Mouse (Mus musculus): ENCODE results near the gene Cd2. TPM values are rescaled to one million over a fixed set of nuclear protein-coding genes. Genes with fewer than 3 reads are reported as not detected.

Gene Cd2
- polyA plus RNA-seq, 1 experiment, result 3.8 TPM

DNA sequence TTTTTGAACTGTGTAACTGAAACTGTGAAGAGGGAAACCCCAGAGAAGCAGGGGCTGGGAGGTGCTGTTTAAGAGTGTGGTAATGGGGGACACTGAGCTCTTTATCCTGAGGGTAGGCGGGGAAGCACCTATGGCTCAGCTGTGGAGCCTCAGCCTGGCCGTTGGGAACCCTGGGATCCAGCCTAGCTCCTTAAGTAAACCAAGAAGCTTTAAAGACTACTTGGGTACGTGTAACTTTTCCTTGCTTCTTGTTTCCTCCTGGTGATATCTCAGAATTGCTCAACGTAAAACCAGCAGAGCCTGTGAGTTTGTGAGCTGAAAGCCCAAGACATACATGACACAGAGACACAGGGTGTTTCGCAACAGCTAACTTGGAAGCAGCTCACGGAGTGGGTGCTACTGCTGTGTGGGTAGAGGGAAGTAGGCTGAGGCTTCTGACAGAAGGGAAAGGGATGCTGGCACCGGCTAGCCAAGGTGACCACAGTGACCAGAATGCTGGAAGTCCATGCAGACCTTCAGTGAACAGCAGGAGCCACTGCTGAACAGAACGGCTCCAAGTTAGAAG, 5.9 kb upstream of the Cd2 start:
- H3K4me1 ChIP-seq (ENCODE audit: control insufficient read depth, insufficient read depth, low read length), result no peaks in the 10 kb centered on the region
- no peak for TF ChIP-seq CTCF (conservative IDR thresholded peaks at IDR 0.05; ENCODE audit: insufficient read depth, insufficient read length, low read depth, low read length)
- TF ChIP-seq POLR2A (IDR thresholded peaks at IDR 0.05; ENCODE audit: low read depth, low read length), result no peak
- H3K27me3 ChIP-seq (replicated peaks; ENCODE audit: control insufficient read depth, insufficient read depth, low read length), result no peaks in the 10 kb centered on the region
- H3K36me3 ChIP-seq (ENCODE audit: control insufficient read depth, insufficient read depth, low read length), result no peaks in the 10 kb centered on the region
- DNase-seq, result no peak
- H3K27ac ChIP-seq (ENCODE audit: insufficient read depth, low read depth, low read length), result no peak overlapping the region
- H3K4me3 ChIP-seq (ENCODE audit: insufficient read depth, low read depth, low read length), result no peak overlapping the region
- WGBS, result 85% methylated on average over 8 of the region's 8 CpGs

DNA sequence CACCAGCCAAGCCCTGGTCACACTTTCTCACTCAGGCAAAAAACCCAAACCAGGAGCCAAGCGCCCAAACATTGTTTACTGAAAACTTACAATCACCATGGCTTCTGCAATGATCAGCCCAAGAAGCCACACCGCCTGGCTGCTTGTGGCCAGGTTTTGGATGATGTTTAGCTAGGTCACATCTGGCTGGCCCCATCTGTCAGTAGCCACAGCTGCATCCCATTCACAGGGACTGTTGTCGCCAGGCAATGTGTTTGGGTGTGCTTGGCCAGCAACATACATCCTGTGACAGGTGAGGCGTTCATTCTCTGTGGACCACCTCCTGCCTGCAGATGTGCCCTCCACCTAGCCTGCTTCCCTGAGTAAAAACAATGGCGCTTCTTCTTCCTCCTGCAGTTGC, 4.9 kb upstream of the Cd2 start:
- no peak for DNase-seq

DNA sequence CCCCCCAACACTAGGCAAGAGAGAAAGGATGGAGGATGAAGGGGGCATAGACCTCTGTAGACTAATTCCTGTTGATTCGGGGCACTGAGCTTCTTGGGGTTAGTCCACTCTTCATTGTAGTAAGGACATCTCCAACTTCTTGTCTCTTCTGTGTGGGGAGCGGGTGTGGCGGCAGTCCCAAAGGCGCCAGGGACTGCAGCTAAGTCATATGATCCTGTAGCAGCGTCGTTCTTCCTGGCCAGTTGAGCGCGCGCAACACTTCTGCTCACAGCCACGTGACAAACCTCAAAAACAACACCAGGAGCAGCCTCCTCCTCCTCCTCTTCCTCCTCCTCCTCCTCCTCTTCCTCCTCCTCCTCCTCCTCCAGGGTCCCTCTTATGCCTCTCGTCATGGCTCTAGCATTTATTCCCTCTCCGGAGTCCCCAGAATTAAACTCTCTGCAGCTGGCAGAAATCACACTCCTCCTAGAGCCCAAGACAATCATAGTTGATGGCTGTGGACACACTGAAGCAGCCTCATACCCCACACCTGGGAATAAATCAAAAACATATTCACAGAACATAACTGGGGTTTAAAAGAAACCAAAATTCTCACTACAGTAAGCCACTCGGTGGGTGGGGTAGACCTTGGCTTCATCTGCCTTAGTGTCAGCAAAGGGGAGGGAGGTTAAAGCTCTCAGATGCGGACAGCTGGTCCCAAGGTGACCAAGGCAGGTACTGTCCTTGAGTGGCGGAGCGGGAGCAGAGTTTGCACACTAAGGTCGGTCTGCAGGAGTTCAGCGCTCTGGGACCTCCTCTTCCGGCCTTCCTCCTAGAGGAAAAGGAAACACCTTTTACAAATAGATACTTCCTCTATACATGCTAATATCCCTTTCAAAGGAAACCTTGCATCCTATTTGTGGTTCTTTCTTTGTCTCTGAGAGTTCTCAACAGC, 3.1 kb upstream of the Cd2 start:
- TF ChIP-seq CTCF (conservative IDR thresholded peaks at IDR 0.05; ENCODE audit: insufficient read depth, insufficient read length, low read depth, low read length) (no peak), POLR2A (IDR thresholded peaks at IDR 0.05; ENCODE audit: low read depth, low read length) (no peak)
- H3K36me3 ChIP-seq (ENCODE audit: control insufficient read depth, insufficient read depth, low read length), result no peaks in the 10 kb centered on the region
- no peaks in the 10 kb centered on the region for H3K27me3 ChIP-seq (replicated peaks; ENCODE audit: control insufficient read depth, insufficient read depth, low read length)
- WGBS, result 73% methylated on average over 19 of the region's 19 CpGs
- H3K27ac ChIP-seq (ENCODE audit: insufficient read depth, low read depth, low read length), result no peak overlapping the region
- H3K4me3 ChIP-seq (ENCODE audit: insufficient read depth, low read depth, low read length), result no peak overlapping the region
- no peaks in the 10 kb centered on the region for H3K4me1 ChIP-seq (ENCODE audit: control insufficient read depth, insufficient read depth, low read length)
- no peak for DNase-seq

More for the DNA sequence above, 4.9 kb upstream of the Cd2 start:
- no peaks in the 10 kb centered on the region for H3K36me3 ChIP-seq (ENCODE audit: control insufficient read depth, insufficient read depth, low read length)
- TF ChIP-seq CTCF (conservative IDR thresholded peaks at IDR 0.05; ENCODE audit: insufficient read depth, insufficient read length, low read depth, low read length), result no peak
- TF ChIP-seq POLR2A (IDR thresholded peaks at IDR 0.05; ENCODE audit: low read depth, low read length), result no peak
- no peaks in the 10 kb centered on the region for H3K4me1 ChIP-seq (ENCODE audit: control insufficient read depth, insufficient read depth, low read length)
- no peak overlapping the region for H3K27ac ChIP-seq (ENCODE audit: insufficient read depth, low read depth, low read length)
- 74% methylated on average over 5 of the region's 5 CpGs for WGBS
- H3K4me3 ChIP-seq (ENCODE audit: insufficient read depth, low read depth, low read length), result no peak overlapping the region
- H3K27me3 ChIP-seq (replicated peaks; ENCODE audit: control insufficient read depth, insufficient read depth, low read length), result no peaks in the 10 kb centered on the region

DNA sequence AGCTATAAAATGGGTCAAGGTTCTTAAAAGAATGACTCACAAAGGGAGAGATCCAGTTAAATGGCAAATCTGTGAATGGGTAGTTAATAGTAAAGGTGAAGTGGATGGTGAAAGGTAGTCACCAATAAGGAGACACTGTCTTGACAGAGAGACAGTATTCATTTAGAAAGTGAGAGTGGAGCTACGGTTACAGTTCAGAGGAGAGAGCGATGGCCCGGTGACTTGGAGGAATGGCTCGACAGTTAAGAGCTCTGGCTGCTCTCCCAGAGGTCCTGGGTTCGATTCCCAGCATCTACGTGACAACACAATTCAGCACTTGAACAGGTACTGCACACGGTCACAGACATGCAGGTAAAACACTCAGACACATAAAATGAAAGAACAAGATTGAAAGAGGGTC, 2.3 kb upstream of the Cd2 start:
- WGBS, result 74% methylated on average over 7 of the region's 7 CpGs
- DNase-seq, result no peak
- Histone ChIP-seq H3K36me3 (ENCODE audit: control insufficient read depth, insufficient read depth, low read length) (no peaks in the 10 kb centered on the region), H3K27me3 (replicated peaks; ENCODE audit: control insufficient read depth, insufficient read depth, low read length) (no peaks in the 10 kb centered on the region), H3K27ac (ENCODE audit: insufficient read depth, low read depth, low read length) (no peak overlapping the region), H3K4me1 (ENCODE audit: control insufficient read depth, insufficient read depth, low read length) (no peaks in the 10 kb centered on the region), H3K4me3 (ENCODE audit: insufficient read depth, low read depth, low read length) (no peak overlapping the region)
- no peak for TF ChIP-seq POLR2A (IDR thresholded peaks at IDR 0.05; ENCODE audit: low read depth, low read length)
- no peak for TF ChIP-seq CTCF (conservative IDR thresholded peaks at IDR 0.05; ENCODE audit: insufficient read depth, insufficient read length, low read depth, low read length)

DNA sequence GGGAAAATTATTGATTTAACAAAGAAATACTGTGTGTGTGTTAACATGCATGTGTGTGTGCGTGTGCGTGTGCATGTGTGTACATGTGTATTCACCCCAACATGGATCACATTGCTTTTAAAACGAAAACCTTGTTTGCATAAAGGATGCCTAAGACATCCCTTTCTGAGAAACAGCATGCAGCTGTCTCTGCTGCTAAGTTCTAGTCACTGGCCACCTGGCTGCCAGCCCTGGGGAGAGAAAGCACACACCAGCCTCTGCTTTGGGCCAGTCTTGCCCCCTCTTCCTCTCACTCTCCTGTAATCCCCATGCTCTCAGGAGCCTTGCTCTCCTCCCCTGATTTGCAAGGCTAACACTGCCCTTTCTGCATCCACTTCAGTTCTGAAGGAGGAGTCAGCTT, 1.7 kb upstream of the Cd2 start:
- Histone ChIP-seq H3K4me1 (ENCODE audit: control insufficient read depth, insufficient read depth, low read length) (no peaks in the 10 kb centered on the region), H3K4me3 (ENCODE audit: insufficient read depth, low read depth, low read length) (no peak overlapping the region), H3K36me3 (ENCODE audit: control insufficient read depth, insufficient read depth, low read length) (no peaks in the 10 kb centered on the region), H3K27me3 (replicated peaks; ENCODE audit: control insufficient read depth, insufficient read depth, low read length) (no peaks in the 10 kb centered on the region), H3K27ac (ENCODE audit: insufficient read depth, low read depth, low read length) (no peak overlapping the region)
- WGBS, result 83% methylated on average over 3 of the region's 3 CpGs
- no peak for DNase-seq
- TF ChIP-seq CTCF (conservative IDR thresholded peaks at IDR 0.05; ENCODE audit: insufficient read depth, insufficient read length, low read depth, low read length) (no peak), POLR2A (IDR thresholded peaks at IDR 0.05; ENCODE audit: low read depth, low read length) (no peak)

DNA sequence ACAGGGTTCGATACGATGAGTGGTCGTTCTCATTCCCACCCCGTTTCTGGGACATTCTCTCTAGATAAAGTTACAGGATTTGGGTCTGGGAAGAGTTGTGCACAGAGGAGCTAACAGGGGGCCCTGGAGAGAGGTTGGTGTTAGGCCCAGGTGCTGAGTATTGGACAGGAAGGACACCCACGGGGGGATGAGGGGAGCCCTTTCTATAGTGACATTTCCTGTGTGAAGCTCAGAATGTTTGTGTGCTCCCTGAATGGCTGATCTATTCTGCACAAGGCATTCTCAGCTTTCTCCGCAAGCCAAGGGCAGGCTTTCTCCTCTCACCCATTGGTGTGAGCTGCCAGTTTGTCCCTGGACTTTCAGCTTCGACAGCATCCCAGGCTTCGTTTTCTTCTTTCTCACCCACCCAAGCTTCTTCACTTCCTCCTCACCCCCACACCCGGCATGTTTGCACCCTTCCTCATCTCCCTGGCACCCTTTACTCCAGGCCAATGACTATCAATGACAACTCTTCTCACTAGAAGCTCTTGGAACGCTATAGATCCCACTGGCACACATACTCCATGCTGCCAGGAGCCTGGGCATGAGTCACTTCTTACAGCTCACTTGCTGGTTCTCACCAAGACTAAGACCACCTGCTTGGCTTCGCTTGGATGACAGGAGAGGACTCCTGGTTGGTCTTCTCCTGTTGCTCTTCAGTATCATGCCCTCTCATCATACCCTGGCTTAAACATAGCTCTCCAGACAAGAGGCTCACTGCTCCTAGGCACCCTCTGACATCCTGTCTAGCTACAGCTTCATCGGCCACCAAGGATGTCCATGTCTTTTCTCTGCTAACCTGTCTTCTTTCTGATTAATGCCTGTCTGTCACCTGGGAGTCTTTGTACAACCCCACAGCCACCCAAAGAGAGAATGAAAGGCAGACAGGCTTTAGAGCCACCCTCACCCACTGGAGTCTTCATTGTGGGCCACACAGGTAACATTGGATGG, 1.1 kb downstream of the Cd2 start:
- TF ChIP-seq POLR2A (IDR thresholded peaks at IDR 0.05; ENCODE audit: low read depth, low read length) (no peak), CTCF (conservative IDR thresholded peaks at IDR 0.05; ENCODE audit: insufficient read depth, insufficient read length, low read depth, low read length) (no peak)
- no peaks in the 10 kb centered on the region for H3K36me3 ChIP-seq (ENCODE audit: control insufficient read depth, insufficient read depth, low read length)
- H3K4me1 ChIP-seq (ENCODE audit: control insufficient read depth, insufficient read depth, low read length), result no peaks in the 10 kb centered on the region
- no peaks in the 10 kb centered on the region for H3K27me3 ChIP-seq (replicated peaks; ENCODE audit: control insufficient read depth, insufficient read depth, low read length)
- no peak overlapping the region for H3K4me3 ChIP-seq (ENCODE audit: insufficient read depth, low read depth, low read length)
- no peak overlapping the region for H3K27ac ChIP-seq (ENCODE audit: insufficient read depth, low read depth, low read length)
- DNase-seq, result no peak
- WGBS, result 86% methylated on average over 12 of the region's 12 CpGs
